Mouse (Mus musculus) v-Abl transformed pro-B cells (cell line): ENCODE measurements around the gene Adamtsl2.

Source experiments
- in situ Hi-C, 2 experiments: fragments of 400-800 bp; cut with MboI; formaldehyde crosslinking; loops; one replicate each; pipeline ENCODE4 v1.15.1; 2025; ENCODE audit not compliant: unreplicated experiment in 2 of 2

The Adamtsl2 gene

GRCm38 (mm10) chr2:27106816-27107215 lies 27.6 kb downstream of the Adamtsl2 start:
- in situ Hi-C loops = no loop called here

- in situ Hi-C loops = no loop called here
Observed at GRCm38 (mm10) chr2:27108144-27108543, 29.0 kb downstream of the Adamtsl2 start.

DNA sequence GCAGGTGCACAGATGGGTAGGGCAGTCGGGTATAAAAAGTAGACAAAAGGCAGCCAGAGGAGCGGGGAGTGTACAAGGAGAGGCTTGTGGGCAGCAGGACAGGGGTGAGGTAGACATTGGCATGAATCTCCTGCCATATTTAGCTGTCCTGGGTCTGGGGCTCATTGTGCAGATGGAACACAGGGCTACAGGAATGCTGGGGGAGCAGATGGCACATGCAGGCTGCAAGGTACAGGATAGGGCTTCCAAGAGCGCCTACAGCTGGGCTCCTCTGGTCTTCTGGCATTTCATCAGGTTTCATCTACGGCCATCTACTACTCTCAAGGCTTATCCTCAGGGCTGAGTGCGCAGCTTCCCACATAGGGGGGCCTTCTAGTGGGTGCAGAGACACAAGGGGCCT lies 29.9 kb downstream of the Adamtsl2 start:
- in situ Hi-C loops = no loop called here

- in situ Hi-C loops = no loop called here
Observed at GRCm38 (mm10) chr2:27112585-27112984, 33.4 kb downstream of the Adamtsl2 start.

- in situ Hi-C loops = no loop called here
Observed at GRCm38 (mm10) chr2:27114169-27114568, 35.0 kb downstream of the Adamtsl2 start.

DNA sequence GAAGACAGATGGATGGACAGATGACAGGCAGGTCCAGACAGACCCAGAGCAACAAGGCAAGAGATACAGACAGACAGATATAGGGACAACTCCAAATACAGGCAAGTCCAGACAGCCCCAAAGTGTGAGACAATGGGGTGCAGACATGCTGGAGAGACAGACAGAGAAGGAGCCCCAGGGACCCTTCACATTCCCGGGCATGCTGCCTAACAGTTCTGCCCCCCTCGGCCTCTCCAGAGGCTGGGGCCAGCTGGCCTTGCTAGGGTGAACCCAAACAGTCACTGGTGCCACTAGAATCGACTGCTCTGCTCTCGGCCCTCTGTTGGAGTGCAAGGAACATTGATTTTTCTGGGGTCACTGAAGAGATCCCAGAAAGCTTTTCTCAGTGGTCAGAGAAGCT lies 39.3 kb downstream of the Adamtsl2 start:
- in situ Hi-C loops = no loop called here

DNA sequence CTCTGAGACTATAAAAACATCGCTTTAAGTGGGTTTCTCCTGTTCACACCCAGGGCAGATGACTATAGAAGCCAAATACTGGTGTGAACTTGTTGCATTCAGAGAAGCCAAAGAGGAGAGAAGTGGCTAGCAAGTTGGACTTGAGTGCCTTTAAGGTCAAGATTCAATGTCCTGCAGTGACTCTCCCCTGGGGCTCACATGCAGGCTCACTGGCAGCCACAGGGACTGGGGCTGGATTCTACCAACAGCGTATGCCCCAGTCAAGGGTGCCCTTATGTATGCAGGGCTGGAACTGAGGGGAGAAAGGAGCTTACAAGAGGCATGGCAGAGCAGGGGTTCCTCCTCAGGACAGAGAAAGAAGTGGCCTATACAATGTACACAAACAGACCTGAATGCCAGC lies 40.6 kb downstream of the Adamtsl2 start:
- in situ Hi-C loops = loop anchor here (5.0 to 10.0 kb wide), 2 partner anchors 42 to 115 kb away; partner anchors contain the start of gene Adamtsl2 (in 2 of the 2)

DNA sequence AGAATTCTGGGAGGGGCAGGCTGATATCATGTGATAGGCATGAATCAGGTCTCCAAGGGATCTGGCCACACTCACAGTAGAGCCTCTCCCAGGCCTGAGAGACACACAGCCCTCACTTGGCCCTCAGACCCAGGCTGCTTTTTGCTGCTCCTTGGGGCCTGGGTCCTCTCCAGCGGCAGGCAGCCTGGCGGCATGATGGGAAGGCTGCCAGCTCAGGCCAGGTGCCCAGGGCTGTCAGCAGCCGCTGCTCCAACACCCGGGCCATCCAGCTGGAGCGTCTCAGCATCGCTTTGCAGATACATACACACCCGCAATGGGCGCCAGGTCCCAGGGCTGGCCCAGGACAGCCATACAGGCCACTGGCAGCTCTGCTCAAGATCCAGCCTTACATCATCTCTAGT lies 41.1 kb downstream of the Adamtsl2 start:
- in situ Hi-C loops = loop anchor here (5.0 to 10.0 kb wide), 2 partner anchors 43 to 115 kb away; partner anchors contain the start of gene Adamtsl2 (in 2 of the 2)

DNA sequence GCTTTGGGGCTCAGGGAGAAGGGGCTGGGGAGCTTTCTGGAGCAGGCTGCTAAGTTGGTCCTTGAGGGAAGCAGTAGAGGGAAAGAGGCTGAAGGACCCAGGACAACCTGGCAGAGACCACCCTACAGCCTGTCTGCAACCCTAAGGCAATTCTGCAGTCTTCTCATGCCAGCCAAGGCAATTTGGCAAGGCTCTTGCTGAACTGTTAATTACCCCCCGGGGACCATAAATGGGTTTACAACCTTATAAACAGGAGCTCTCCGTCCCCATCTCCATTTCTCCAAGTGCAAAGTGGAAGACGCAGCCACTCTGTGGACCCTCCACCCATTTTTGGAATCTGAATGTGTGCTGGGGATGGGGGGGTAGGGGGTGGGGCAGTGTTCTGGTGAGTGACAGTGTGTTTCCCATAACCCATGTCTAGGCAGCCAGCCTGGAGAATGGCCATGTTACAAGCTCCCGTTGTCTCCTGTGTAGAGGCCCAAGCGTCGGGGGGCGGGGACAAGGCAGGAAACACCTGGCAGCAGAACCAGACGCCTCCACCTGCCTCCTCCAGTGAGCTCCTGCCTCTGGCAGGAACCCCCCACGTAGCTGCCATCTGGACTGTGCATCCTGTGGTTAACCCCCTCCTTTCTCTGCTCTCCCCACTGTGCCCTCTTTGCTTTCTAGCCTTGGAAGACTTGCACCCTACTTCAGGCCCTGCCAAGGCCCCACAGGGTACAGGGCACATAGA lies 42.6 kb downstream of the Adamtsl2 start:
- in situ Hi-C loops = loop anchor here (5.0 to 10.0 kb wide), 2 partner anchors 44 to 113 kb away; partner anchors contain the start of gene Adamtsl2 (in 2 of the 2)

GRCm38 (mm10) chr2:27122578-27122977 lies 43.4 kb downstream of the Adamtsl2 start:
- in situ Hi-C loops = loop anchor here (5.0 to 10.0 kb wide), 2 partner anchors 45 to 112 kb away; partner anchors contain the start of gene Adamtsl2 (in 2 of the 2)

GRCm38 (mm10) chr2:27123121-27123520 lies 43.9 kb downstream of the Adamtsl2 start:
- in situ Hi-C loops = loop anchor here (5.0 to 10.0 kb wide), 2 partner anchors 46 to 112 kb away; partner anchors contain the start of gene Adamtsl2 (in 2 of the 2)

DNA sequence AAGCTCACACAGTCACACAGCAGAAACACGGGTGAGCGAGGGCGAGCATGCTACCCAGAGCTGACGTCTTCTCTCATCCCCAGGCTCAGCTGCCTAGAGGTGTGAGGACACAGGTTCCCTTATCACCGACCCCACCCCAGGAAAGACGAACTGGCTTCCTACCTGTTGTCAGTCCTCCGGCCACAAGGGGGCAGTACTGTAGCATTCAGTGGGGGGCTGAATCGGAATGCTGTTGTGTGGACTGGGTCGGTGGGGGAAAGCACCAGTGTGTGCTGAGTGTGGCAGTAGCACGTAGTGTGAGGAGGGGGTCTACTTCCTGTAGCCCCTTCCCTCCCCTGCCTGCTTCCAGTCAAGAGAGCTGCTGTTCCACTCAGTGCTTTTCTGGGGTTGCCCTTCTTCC lies 46.8 kb downstream of the Adamtsl2 start:
- in situ Hi-C loops = loop anchor here in 1 of 2 experiments (10.0 kb wide), 1 partner anchor 109 kb away; no protein-coding TSS in a partner anchor

DNA sequence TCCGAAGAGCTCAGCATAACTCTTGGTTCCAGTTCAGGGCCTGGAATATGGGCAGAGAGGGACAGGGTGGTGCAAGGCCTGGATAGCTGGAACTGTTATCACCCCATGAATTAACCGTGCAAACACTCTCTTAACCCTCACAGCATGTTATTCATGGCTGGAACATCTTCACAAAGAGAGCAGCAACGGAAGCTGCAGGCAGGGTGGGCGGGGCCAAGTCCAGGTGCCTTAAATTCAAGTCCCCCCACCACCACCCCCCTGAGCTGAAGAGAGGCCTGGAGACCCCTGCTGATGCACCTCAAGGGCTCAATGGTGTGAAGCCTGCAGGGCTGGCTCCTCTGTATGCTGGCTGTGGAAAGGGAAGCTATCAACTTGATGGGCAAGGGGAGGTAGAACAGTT lies 47.3 kb downstream of the Adamtsl2 start:
- in situ Hi-C loops = loop anchor here in 1 of 2 experiments (10.0 kb wide), 1 partner anchor 108 kb away; no protein-coding TSS in a partner anchor

GRCm38 (mm10) chr2:27128990-27129389 lies 49.8 kb downstream of the Adamtsl2 start:
- in situ Hi-C loops = loop anchor here in 1 of 2 experiments (10.0 kb wide), 1 partner anchor 106 kb away; no protein-coding TSS in a partner anchor

DNA sequence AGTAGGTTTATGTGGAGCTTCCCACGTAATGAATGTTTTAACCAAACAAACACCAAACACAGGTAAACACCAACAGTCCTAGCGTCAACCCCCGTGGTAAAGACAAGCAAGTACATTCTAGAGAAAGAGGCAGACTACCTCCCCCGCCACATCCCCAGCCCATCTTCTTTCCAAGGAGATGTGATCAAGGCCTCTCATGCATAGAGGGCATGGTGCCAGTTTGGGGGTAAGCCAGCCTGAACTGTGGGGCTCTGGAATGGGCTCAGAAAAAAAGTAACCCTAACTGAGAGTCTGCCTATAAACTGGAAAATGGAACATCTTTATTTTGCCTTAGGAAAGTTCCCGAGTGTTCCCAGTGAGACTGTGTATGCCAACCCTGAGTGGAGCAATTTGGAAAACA lies 56.8 kb downstream of the Adamtsl2 start:
- in situ Hi-C loops = no loop called here

- in situ Hi-C loops = no loop called here
Observed at GRCm38 (mm10) chr2:27136336-27136735, 57.2 kb downstream of the Adamtsl2 start.

- in situ Hi-C loops = no loop called here
Observed at GRCm38 (mm10) chr2:27136789-27137188, 57.6 kb downstream of the Adamtsl2 start.

GRCm38 (mm10) chr2:27138356-27138755 lies 59.2 kb downstream of the Adamtsl2 start:
- in situ Hi-C loops = no loop called here

DNA sequence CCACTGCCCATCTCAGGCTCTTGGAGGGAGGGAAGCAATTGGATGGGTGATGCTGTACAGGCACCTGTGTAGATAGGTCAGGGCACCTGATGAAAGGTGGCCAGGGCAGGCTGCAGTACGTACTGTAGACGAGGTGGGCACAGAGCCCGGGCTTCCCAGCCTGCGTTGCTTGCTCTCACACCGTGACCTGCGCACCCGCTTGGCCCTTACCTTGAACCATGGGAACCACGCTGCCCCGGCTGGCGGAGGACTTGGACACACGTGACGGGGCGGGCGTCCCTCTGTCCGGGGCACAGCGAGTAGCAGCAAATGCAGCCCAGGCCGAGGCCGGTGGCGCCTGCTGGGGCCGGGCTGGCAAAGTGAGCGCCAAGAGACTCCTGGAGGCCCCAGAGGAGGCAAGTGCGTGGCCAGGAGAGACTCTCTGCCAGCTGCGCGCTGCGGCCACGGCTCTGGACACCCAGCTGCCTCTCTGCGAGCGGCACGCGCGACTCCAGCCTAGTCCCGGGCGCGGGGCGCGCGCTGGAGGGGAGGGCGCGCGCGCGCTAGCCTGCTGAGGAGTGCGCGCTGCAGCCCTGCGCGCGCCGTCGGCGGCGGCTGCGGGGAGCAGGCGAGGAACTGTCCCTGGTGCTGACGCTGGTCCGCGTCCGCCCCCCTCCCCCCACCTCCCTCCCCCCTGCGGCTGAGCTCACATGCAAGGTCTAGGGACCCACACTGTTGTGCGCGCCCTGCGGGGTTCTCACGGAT lies 62.9 kb downstream of the Adamtsl2 start, which contains the start of gene Fam163b:
Gene Fam163b, minus strand, starts transcription at position 542 of the 744 bp plus-strand sequence.
- in situ Hi-C loops = no loop called here

DNA sequence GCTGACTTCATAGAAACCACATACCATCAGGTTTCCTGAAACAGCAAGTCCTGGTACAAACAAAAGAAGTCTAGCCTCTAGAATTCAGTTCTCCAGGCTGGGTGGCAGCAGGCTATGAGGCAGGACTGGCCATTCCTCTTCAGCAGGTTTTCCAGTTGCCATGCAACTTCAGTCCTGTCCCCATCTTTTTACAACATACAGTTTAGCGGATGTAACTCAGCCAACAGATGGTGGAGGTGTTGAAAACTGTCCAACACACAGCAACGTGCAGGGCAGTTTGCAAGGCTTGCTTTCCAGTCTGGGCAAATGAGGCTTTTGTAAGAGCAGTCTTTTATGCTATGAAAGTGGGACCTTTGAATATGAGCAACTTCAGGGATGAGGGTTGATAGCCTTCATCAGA lies 65.8 kb downstream of the Adamtsl2 start:
- in situ Hi-C loops = no loop called here

- in situ Hi-C loops = no loop called here
Observed at GRCm38 (mm10) chr2:27146840-27147239, 67.7 kb downstream of the Adamtsl2 start.
